Mouse (Mus musculus) gastrocnemius, postnatal 36 days (tissue): ENCODE results near the gene BC004004. TPM values are rescaled to one million over a fixed set of nuclear protein-coding genes. Genes with fewer than 3 reads are reported as not detected.

ENCODE experiments used
- DNase-seq, 2 experiments: peaks; one replicate each; pipeline ENCODE4 v3.0.0; 2022
- intact Hi-C: fragments of 180-260 bp; cut with DNase I; formaldehyde crosslinking; loops from one replicate; pipeline ENCODE4 v1.15.1; 2025
- total RNA-seq, 2 experiments: library from RNA; stranded (reverse); gene quantifications; 2 replicates each; pipeline ENCODE4 v1.2.3; 2021

BC004004 gene
- total RNA-seq, 2 experiments from 2014 or later = 104 to 106 TPM

DNA sequence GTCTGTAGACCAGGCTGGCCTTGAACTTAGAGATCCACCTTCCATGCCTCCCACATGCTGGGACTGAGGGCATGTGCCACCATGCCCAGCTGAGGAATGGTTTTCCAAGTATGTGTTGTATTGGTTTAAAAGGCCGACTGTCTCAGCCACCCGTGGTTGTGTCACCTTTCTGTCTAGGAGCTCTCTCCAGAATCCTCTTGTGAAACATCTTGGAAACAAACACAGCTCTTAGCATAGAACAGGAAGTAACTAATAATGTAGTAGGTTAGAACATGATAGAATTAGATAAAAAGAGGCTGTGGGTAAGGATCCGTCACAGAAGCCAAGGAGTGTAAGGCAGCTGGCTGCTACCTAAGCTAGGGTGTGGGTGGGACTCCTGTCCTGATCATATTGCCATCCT, 24.4 kb downstream of the BC004004 start:
- intact Hi-C loops = no loop called here
- no peak for DNase-seq

DNA sequence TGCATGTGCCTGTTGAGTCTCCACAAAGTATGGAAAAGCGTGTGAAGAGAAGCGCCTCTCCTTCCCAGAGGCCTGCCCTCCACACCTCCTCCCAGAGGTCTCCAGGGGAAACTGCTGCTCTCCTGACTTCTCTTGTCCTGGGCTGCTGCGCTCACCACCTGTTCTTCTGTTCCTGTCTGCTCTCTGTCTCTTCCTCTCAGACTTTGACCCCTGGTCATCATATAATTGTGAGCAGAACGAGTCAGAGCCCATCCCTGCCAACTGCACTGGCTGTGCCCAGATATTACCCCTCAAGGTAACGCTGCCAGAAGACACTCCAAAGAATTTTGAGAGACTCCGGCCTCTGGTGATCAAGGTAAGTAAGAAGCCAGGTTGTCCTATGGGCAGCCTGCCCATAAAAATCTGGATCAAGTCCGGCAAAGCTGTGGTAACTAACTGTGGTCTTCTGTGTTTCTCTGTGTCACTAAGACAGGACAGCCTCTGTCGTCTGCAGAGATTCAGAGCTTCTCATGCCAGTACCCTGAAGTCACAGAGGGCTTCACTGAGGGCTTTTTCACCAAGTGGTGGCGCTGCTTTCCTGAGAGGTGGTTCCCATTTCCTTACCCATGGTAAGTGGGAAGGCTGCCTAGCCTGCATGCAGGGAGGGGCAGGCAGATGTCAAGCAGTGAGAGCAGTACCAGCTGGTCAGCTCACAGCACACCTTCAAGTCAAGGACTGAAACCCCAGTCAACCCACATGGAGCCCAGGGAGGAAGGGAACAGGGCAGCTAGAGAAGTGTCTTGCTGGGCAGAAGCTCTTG, 25.4 kb downstream of the BC004004 start:
- DNase-seq = no peak
- intact Hi-C loops = no loop called here

DNA sequence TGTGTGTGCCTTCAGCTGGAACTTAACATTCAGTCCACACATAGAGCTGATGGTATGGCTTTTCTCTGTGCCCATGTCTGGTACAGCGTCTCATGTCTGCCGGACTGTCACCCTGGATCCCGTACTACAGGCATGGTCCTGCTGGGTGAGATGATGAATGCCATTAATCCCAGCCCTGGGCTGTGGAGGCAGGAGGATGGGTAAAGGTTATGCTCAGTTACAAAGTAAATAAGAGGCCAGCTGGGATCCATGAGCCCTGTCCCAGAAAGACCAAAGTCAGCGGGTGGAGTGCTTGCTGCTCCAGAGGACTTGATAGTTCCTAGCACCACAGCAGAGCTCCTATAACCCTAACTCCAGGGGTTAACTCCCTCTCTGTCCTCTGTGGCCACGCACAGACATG, 27.2 kb downstream of the BC004004 start:
- DNase-seq = no peak
- intact Hi-C loops = no loop called here

DNA sequence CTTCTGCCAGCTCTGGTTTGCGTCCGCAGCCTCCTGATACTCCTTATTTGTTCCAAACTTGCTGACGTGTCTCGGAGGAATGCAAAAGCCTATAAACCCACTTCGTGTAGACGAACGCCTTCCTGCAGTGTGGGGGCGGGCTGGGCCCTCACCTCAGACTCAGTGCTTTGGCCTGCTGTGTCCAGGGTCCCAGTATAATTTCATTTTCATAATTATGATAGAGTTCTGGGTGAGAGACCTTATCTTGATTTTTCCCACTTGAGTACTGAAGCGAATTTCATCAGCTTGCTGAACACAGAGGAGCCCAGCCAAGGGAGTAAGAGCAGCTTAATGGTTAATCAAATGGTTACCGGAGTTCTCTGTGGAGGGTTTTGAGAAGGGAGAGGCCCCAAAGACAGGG, 28.7 kb downstream of the BC004004 start:
- intact Hi-C loops = no loop called here
- DNase-seq = no peak

DNA sequence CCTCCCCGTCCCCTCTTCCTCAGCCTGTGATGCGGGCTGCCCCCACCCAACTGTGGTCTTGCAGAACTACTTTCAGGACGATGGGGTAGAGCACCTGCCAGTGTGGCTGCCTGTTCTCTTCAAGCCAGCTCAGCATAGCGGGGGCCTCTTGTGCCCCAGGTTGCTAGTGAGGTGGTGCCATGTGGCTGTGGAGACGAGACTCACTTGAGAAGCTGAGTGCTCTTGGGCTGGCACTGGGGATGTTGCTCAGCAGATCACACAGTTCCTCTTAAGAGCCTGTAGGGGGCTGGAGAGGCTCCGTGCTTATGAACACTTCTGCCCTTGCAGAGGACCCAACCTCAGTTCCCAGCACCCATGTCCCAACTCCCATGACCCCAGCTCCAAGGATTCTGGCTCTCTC, 29.2 kb downstream of the BC004004 start:
- no peak for DNase-seq
- intact Hi-C loops = no loop called here

DNA sequence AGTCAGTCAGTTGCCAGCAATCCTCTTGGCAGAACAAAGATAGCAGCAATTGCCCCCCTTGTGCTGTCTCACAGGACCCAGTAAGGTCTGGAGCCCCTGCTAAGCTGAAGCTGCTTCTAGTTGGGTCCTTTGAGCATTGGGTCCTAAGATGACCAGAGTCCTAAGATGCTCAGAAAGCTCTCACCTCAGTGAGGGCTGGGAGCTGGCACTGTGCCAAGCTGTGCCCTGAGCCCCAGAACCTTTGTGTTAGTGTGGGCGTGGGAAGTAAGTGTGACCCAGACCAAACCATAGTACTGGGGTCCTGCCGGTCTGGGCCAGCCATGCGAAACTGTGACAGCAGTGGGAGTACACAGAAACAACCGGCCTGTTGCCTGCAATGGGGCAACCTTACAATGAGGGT, 30.7 kb downstream of the BC004004 start:
- intact Hi-C loops = no loop called here
- DNase-seq = no peak

DNA sequence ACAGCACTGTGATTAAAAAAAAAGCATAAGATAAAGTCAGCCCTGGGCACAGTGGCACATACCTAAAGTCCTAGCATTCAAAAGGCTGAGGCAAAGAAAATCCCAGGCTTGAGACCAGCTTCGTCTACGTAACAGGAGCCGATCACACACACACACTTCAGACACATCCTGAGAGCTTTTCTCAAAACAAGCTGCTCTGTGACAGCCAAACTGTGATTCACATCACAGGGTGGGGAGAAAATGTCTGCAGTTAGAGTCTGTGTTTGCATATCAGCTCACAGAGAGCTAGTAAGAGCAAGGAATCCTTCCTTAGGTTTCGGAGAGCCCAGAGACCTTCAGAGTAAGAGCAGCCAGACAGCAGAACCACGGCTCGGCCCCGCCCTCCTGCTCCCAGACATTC, 32.3 kb downstream of the BC004004 start:
- intact Hi-C loops = no loop called here
- no peak for DNase-seq

DNA sequence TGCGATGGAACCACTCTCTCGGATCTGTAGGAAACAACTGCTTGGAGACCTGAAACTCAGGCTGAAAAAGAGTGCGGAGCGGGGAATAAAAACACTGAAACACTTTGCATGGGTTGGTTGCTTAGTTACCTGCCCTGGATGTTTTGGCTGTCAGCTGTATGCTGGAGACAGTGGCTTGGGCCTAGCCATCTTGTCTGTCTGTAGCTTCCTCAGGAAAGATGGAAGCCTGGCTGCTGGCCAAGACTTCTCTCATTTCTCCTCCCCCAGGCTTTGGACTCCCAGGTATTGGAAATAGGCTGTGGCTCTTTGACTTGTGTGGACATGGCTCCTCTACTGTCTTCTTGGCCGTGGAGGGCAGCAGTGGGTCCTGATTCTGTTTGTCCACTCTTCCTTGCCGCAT, 32.8 kb downstream of the BC004004 start:
- intact Hi-C loops = no loop called here
- DNase-seq = no peak

DNA sequence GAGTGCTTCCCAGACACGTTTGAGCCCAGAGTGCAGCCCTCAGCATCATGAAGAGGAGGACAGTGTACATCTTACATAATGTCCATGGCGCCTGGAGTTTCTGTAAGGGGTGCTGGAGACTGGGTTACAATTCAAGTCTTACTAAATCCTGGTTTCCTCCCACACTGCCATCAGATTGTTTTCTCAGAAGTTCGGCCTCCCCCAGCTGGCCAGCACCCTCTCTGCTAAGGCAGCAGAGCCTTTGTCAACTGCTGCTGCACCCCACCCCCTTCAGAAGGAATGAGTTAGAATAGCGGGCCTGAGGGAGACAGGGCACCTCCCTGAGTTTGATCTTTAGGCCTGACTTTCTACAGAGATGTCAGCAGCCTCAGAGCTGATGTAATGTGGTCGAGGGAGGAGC, 33.6 kb downstream of the BC004004 start:
- intact Hi-C loops = no loop called here
- DNase-seq = no peak

DNA sequence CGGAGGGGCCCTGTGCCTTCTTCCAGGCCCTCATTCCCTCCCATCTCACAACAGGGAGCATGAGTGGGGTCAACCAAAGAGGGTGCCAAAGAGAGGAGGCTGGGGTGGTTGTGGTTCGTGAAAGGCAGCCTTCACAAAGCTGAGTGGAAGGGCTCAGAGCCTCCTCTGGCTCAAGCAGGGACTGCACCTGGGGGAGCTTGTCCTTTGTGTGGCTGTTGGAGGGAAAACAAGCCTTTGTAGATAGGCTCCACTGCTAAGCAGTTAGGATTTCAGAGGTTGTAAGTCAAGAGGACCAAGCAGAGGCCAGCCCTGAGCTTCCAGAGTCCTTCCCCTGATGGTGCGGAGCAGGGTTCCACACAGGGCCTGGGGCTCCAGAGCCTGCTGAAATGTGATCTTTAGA, 34.5 kb downstream of the BC004004 start:
- intact Hi-C loops = no loop called here
- no peak for DNase-seq

DNA sequence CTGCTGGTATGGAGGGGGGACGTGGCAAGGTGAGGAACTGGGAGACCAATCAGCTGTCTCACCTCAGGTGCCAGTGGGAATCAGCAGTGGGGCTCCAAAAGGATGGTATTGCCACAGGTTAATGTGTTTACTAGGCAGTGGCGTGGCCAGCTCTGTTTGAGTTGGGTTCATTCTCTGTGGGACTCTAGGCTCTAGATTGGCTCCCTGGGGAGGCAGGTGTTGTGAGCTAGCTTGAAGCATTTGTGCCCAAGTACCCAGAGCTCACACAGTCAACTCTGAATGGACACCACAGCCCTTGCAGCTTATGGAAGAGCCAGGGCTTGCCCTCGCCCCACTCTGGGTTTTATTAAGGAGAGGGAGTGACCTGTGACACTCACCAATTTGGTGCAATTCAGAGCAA, 35.3 kb downstream of the BC004004 start:
- intact Hi-C loops = no loop called here
- DNase-seq = no peak

DNA sequence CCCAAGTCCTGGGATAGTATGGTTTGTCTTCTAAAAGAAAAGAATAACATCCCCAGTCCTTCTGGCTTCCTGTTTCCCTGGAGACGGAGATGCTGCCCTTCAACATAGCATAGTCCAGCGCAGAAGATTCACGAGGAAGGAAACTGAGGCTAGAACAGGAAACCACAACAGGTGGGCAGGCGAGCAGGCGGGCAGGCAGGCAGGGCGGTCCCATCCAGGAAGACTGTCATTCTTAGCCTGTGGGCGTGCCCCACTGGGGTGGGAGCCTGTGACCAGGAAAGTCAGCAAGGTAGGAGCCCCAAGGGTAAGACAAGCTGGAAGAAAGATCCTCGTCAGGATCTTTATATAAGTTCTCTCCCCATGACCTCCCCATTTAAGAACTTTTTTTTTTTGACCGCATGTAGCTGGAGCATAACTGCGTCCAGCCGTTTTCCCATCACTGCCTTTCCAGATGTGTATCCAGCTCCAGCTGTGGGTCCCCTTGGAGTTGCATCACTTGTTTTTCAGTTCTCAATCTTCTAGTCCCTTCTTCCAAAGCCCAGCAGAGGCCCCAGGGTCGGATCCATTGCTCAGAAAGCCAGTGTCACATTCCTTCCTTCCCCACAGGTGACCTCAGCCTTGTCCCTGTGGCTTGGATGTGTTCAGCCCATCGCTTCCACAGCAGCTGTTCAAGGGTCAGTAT, 35.9 kb downstream of the BC004004 start:
- DNase-seq = peak in 1 of 2 experiments; percentile 46
- intact Hi-C loops = no loop called here

DNA sequence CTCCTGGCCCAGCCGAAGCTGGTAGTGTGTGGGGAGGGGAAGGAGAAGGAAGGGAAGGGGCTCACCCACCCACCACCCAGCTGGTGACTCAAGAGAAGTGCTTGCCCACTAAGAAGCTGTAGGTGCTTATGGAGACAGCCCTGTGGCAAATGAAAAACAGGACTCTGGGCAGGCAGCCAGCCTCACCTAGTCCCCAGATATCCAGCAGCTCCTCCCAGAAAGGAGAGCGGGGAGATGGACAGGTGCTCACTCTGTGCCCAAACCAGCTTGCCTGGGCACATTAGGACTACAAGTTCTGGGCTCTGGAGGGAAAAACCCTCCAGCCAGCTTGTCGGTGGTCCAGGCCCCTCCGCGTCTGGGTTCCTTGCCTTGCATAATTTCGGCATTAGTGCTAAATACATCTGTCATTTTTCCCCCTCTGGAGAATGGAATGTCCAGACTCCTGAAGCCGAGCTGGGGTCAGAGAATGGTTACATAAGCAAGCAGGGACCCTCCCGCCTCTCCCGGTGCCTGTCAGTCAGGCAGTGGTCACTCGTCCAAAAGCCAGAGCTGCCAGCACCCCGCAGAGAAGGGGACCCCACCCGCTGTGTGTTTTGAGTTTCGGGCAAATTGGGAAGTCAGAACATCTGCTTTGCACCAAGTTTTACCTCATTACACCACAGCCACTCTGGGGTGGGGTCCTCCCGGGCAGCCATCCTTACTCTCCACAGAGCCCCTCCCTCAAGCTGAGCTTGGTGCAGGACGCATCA, 36.6 kb downstream of the BC004004 start:
- intact Hi-C loops = no loop called here
- peak in 1 of 2 experiments; percentile 55 for DNase-seq

DNA sequence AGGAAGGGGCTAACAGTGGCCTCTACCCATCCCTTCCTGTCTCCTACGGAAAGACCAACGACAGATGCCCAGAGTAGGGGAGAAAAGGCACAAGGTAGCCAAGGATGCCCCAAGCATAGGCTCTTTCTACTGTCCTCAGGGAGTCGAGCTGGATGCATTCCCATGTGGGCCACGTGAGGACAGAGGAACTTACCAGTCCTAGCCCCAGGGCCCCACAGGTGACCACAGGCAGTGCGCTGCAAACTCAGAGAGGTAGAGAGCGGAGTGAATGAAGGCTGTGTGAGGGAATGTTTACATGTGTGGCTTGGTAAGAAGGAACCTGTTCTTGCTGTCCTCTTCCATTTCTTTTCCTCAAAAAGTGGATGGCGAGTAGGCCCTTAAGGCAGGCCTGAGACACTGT, 37.3 kb downstream of the BC004004 start:
- intact Hi-C loops = no loop called here
- no peak for DNase-seq

DNA sequence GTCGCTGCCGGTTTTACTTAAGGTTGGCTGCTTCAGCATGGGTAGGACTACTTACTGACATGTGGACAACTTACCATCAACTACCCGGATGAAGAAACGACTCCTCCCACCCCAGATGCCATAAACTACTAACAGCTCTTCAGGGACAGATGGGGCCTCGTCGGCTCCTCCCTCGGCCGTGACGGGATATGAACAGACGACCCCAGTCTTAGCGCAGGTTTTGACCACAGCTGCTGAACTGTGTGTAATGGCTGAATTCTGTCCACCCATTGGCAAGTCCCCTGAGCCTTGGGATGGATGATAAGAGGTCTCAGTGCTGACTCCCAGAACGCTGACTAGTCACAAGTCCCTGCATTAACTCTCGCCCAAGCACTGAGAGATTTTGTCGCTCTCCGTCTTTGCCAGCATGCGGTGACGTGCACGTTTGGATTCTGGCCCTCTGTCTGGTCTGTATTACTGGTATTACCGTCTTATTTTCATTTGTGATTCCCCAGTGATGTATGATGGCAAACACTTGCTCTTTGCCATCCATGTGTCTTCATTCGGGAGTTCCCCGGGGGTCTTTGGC, 41.6 kb downstream of the BC004004 start:
- intact Hi-C loops = no loop called here
- no peak for DNase-seq

DNA sequence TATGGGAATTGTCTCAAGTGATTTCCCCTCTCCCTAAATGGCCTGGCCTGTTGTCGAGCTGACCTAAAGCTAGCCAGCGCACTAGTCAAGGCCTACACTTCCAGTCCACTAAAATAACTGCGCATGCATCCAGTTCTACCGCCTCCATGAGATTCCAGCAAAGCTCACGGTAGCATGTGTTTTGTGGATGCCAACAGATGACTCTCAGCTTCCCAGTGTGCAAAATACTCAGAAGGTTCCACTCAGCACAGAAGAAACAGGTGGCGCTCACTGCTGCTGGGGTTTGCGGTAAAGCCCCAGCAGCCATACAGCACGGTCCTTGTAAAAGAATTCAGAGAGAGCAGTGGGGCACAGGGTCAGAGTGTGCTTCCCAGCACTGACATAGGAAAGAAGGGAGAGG, 43.0 kb downstream of the BC004004 start:
- DNase-seq = no peak
- intact Hi-C loops = no loop called here

DNA sequence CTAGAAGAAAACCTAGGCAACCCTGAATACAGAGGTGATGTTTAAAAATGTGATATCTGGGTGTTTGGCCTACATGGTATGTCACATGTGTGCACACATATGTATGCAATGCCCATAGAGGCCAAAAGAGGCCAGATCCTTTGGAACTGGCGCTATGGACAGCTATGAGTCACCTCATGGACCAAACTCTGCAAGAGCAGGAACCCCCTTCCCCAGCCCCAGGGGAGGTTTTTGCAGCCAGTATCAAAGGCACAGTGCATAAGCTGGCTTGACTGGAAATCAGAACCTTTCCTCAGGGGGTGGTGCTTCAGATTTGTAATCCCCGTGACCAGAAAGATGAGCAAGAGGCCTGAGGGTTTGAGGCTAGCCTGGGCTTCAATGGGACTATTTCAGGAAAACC, 43.5 kb downstream of the BC004004 start:
- DNase-seq = no peak
- intact Hi-C loops = no loop called here

DNA sequence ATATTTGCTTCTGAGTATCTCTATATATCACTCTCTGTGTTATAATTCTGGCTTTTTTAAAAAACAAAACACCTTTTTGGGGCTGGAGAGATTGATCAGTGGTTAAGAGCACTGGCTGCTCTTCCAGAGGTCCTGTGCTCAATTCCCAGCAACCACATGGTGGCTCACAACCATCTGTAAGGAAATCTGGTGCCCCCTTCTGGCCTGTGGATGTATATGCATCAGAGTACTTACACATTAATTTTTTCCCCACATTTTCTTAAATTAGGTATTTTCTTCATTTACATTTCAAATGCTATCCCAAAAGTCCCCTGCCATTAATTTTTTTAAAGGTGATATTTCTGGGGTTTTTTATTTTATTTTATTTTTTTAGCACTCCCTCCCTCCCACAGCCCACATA, 44.7 kb downstream of the BC004004 start:
- intact Hi-C loops = no loop called here
- no peak for DNase-seq

DNA sequence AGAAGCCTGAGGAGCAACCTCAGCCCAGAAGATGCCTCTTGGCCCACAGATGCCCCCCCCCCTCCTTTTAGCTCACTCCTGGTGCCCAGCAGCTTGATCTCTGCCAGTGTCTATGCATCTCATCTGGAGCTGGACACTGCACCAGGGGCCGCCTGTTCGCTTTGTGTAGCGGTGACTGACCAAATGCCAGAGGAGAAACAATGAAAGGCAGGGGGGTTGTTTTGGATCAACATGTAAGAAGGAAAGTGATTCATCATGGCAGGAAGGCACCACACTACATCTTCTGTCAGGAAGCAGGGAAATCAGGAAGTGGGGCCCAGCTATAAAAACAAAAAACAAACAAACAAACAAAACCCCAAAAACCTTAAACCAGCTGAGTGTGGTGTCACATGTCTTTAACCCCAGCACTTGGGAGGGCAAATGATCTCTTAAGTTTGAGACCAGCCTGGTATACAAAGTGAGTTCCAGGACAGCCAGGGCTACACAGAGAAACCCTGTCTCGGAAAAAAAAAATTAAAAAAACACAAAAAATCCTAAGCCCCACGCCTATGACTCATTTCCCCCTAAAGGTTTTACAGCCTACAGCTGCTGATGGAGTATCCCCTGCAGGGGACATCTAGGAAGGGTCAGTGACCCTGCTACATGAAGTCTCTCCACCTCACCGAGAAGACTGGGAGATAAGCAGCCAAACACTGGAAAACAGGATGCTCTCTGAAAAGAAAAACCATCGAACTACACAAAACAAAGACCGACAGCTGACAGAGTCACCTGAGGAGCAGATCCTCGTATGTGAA, 47.3 kb downstream of the BC004004 start:
- no peak for DNase-seq
- intact Hi-C loops = no loop called here

DNA sequence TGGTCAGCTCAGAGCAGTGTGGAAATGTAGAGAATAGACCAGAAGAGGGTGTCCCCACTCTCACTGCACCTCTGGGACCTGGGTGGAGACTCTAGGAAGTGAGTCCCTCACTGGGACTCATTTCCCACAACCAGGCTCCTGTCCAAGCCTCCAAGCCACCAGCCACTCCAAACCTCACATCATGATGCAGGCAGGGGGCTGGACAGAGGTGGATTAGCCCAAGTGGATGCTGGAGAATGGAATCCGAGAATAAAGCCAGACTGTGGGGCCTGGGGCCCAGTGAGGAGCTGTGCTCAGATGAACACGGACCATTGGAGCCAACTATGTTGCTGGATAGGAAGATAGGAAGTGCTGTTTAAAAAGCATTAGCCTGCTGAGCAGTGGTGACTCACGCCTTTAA, 48.3 kb downstream of the BC004004 start:
- peak in 1 of 2 experiments; percentile 15 for DNase-seq
- intact Hi-C loops = no loop called here
